Mouse (Mus musculus) kidney, postnatal 10 days (tissue): Measurements from ENCODE around the gene Crybb1.

Source experiments
- DNase-seq: peaks from one replicate; pipeline ENCODE4 v3.0.0; 2021; ENCODE audit warnings: mixed read lengths

Crybb1 gene

GRCm38 (mm10) chr5:112270764-112271541, 15.3 kb downstream of the Crybb1 start:
- DNase-seq, result no peak

GRCm38 (mm10) chr5:112272934-112273333, 17.3 kb downstream of the Crybb1 start:
- no peak for DNase-seq

- peak; percentile 15 for DNase-seq
Measured at GRCm38 (mm10) chr5:112273746-112274463, 18.3 kb downstream of the Crybb1 start.

GRCm38 (mm10) chr5:112275021-112275804, 19.6 kb downstream of the Crybb1 start:
- peak; percentile 17 for DNase-seq

- DNase-seq, result peak; percentile 100
Measured at GRCm38 (mm10) chr5:112276267-112276873, 20.8 kb downstream of the Crybb1 start, which contains the start of gene Tpst2. Gene Tpst2 (plus strand): TSS chr5:112276691.

- DNase-seq, result no peak
Measured at GRCm38 (mm10) chr5:112276907-112277348, 21.3 kb downstream of the Crybb1 start.

GRCm38 (mm10) chr5:112277906-112278470, 22.4 kb downstream of the Crybb1 start:
- DNase-seq, result peak; percentile 29

- DNase-seq, result peak; percentile 19
Measured at GRCm38 (mm10) chr5:112279181-112280021, 23.8 kb downstream of the Crybb1 start.

GRCm38 (mm10) chr5:112280151-112280550, 24.5 kb downstream of the Crybb1 start:
- DNase-seq, result peak; percentile 27

- DNase-seq, result peak; percentile 16
Measured at GRCm38 (mm10) chr5:112280863-112281660, 25.4 kb downstream of the Crybb1 start.

GRCm38 (mm10) chr5:112281676-112282075, 26.1 kb downstream of the Crybb1 start:
- DNase-seq, result peak; percentile 8

GRCm38 (mm10) chr5:112282123-112282779, 26.6 kb downstream of the Crybb1 start:
- DNase-seq, result peak; percentile 55

- DNase-seq, result peak; percentile 35
Measured at GRCm38 (mm10) chr5:112282780-112283482, 27.3 kb downstream of the Crybb1 start.

GRCm38 (mm10) chr5:112283543-112284202, 28.1 kb downstream of the Crybb1 start:
- DNase-seq, result peak; percentile 68

- DNase-seq, result peak; percentile 13
Measured at GRCm38 (mm10) chr5:112284203-112284582, 28.6 kb downstream of the Crybb1 start.

- peak; percentile 20 for DNase-seq
Measured at GRCm38 (mm10) chr5:112285548-112286085, 30.0 kb downstream of the Crybb1 start.

- DNase-seq, result peak; percentile 12
Measured at GRCm38 (mm10) chr5:112286608-112286983, 31.0 kb downstream of the Crybb1 start.

- peak; percentile 10 for DNase-seq
Measured at GRCm38 (mm10) chr5:112286984-112287641, 31.5 kb downstream of the Crybb1 start.
